Mouse (Mus musculus) urinary bladder, postnatal 25 days (tissue): ENCODE measurements around the gene Plxnc1.

Experiments
- DNase-seq: peaks from one replicate; pipeline ENCODE4 v3.0.0; 2022; ENCODE audit warnings: low spot score

Plxnc1 gene

DNA sequence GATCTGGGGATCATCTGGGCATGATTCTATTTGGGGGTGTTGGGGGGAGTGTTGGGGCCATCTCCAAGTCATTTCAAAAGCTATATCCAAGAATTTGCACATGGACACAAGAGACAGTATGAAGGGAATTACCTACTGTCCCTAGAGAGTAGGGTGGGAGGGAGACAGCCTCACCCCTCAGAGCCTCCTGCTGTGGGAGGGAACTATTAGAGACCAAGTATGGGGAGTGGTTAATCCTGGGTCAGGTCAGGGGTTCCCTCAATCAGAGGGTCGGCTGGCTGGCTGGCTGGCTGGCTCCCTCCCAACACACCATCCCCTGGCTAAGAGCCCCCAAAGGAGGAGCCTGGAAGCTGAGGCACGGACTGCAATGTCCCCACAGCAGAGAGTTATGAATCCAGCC lies 24.7 kb downstream of the Plxnc1 start:
- no peak for DNase-seq

GRCm38 (mm10) chr10:94919552-94919951 lies 25.1 kb downstream of the Plxnc1 start:
- no peak for DNase-seq

DNA sequence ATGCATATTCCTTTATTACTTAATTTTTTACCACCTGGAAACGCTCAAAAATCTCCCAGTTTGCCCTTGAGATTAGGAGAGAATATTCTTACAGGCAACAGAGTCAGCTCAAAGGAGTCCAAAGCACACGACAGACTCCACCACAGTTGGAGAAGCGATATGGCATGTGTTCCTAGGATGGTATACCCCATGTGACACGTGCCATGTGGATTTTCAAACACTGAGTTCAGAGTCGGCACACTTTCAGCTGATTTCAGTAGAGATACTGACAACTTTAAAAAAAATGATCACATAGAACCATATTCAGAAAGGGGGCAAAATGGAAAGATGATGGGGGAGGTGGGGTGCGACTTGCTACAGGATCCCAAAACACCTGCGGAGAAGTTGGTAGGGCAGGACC lies 26.0 kb downstream of the Plxnc1 start:
- no peak for DNase-seq

GRCm38 (mm10) chr10:94917990-94918389 lies 26.6 kb downstream of the Plxnc1 start:
- DNase-seq, result no peak

- no peak for DNase-seq
These were observed 27.3 kb downstream of the Plxnc1 start for GRCm38 (mm10) chr10:94917354-94917753.

GRCm38 (mm10) chr10:94916610-94917009 lies 28.0 kb downstream of the Plxnc1 start:
- DNase-seq, result no peak

GRCm38 (mm10) chr10:94915746-94916145 lies 28.9 kb downstream of the Plxnc1 start:
- no peak for DNase-seq

DNA sequence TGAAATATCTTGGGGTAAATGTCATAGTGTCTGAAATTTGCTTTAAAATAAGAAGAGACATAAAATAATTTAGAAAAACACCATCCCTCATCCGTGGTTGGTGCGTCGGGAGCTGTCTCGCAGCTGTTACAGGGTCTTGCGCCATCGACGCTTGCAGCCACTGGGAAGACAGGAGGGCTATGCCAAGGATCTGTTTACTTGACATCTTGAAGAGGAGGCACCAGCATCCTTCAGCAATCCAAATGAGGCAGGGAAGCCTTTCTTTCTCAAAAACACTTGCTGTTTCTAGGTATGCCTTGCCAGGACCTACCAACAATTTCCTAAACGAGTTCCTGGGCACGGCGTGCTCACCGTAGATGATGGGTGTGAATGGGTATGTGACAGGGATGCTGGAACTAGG lies 30.6 kb downstream of the Plxnc1 start:
- no peak for DNase-seq

DNA sequence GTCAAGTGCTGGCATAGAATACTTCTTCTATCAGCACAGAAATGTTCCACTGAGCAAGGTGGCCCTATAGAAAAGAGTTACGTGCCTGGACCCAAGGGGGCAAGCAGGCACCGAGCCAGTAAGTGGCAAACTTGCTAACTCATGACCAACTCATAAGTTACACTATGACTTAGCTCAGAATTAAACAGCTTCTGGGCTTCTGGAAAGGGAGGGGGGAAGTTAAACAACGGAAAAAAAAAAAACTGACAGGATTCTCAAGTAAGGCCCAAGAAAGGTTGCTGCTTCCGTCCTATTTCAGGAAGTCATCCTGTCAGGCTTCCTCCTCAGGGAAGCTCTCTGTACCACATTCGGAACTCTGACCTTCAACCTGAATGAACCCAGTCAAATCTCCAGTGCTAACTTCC lies 31.3 kb downstream of the Plxnc1 start:
- DNase-seq, result no peak

- DNase-seq, result no peak
These were observed 32.1 kb downstream of the Plxnc1 start for GRCm38 (mm10) chr10:94912551-94912950.

GRCm38 (mm10) chr10:94911102-94911501 lies 33.5 kb downstream of the Plxnc1 start:
- DNase-seq, result no peak

DNA sequence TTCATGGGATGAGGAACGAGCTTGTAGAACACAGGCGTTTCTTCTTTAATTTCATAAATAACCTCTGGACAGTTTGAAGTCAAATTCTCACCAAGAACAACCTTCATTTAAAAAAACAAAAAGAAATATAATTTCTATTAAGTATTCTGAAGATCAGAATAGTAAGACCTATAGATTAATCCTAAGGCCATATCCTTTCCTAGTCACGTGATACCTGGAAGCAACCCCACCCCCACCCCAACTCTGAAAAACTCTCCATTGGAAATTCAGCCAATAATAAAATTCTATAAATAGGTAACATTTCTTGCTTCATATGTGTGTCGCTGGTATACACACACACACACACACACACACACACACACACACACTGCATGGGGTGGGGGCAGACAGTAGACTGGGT lies 34.1 kb downstream of the Plxnc1 start:
- DNase-seq, result no peak

DNA sequence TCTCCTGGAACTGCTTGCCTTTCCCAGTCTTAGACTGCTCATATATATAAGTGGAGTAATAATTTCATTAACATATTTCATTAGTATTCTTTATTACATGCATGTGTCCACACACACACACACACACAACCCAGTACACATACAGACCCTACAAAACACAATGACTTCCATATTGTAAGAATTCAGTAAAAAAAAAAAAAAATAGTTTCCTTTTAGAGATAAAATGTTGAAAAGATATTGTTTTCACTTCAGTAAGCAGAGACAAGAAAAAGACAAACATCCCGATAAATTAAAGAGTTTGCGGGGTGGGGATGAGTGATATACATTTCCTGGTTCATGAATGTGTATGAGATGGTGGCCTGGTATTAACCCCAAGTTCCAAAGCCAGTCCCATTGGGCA lies 34.8 kb downstream of the Plxnc1 start:
- no peak for DNase-seq

DNA sequence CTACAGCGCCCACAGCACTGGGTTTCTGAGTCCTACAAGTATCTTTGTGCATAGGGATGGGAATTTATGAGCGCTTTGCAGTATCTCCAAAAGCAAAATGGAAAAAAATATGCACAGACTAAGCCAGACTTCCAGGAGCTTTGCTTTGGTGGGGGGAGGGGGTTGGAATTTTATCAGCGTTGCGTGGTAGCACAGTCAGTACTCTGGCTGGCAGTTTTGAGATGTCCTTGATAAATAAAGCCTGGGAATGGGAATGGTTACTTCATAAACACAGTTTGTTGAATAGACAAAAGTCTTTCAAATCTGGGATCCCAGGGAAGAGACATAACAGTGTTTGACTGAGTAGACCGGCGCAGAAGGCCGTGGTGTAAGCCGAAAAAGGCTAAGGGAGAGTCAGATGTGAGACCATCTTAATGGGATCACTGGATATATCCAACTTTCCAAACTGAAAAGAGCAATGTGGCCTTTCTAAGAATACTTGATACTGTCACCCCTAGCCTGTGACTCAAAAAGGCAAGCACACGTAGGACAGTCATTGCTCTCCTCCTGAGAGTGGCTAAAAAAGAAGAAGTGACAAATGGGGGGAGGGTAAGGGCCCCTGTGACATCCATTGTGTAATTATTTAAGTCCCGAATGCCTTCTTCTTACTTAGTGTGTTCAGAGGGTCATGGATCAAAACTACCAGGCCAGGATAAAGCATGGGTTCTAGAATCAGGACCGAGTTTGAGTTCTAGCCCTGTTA lies 35.5 kb downstream of the Plxnc1 start:
- no peak for DNase-seq

GRCm38 (mm10) chr10:94905689-94906473 lies 38.8 kb downstream of the Plxnc1 start:
- DNase-seq, result no peak

GRCm38 (mm10) chr10:94905219-94905618 lies 39.4 kb downstream of the Plxnc1 start:
- DNase-seq, result no peak

DNA sequence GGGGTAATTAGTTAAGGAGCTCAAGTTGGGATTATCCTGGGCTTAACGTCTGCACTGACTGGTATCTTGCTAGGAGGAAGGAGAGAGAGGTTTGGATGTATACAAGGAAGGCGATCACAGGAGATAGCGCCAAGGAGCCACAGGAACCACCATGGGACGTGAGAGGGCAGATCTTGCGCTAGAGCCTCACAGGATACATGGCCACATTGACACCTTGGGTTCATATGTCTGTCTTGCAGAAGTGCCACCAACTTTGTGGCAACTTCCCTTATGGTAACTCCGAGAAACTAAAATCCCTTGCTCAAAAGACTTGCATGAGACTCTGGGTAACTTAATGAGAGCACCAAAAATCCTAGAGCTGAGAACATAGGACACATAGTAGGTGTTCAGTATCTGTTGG lies 47.7 kb downstream of the Plxnc1 start:
- DNase-seq, result no peak

DNA sequence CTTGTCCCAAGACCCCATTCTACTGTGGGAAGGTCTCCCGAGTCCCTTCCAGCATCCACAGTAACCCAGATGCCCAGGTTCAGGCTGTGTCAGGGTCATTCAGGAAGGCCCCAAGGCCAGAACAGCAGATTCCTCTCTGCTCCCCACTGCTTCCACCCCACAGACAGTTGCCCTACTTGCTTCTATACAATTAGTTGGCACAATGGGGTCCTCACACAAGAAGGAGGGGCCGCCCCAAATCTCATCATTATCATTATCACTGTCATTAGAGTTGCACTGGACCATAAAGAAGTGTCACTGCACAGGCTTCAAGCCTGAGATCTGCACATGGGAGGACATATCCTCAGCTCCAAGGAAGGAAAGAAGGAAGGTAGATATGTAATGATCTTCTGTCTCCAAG lies 48.3 kb downstream of the Plxnc1 start:
- DNase-seq, result no peak

DNA sequence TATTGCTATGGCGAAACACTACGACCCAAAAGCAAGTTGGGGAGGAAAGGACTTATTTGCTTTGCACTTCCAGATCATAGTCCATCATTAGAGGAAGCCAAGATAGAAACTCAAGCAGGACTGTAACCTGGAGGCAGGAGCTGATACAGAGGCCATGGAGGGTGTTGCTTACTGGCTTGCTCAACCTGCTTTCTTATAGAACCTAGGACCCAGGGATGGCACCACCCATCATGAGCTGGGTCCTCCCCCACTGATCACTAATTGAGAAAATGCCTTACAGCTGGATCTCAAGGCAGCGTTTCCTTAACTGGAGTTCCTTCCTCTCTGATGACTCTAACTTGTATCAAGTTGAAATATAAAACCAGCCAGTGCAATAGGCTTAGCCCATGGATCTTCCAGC lies 48.8 kb downstream of the Plxnc1 start:
- DNase-seq, result no peak

DNA sequence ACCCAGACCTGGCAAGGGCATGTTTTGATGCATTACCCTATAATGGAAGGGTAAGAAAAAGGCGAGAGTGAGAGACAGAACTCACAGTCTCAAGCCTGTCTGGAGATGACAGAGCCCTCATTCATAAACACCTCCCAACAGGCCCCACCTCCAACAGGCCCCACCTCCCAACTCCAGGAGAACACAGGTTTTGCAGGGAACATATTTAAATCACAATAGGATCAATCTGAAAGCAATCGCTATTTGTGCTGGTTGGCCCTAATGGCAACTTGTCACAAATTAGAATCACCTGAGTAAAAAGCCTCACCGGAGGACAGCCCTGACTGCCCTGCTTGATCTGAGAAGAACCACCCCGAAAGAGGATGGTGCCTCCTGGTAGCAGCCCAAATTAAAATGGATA lies 54.9 kb downstream of the Plxnc1 start:
- no peak for DNase-seq

DNA sequence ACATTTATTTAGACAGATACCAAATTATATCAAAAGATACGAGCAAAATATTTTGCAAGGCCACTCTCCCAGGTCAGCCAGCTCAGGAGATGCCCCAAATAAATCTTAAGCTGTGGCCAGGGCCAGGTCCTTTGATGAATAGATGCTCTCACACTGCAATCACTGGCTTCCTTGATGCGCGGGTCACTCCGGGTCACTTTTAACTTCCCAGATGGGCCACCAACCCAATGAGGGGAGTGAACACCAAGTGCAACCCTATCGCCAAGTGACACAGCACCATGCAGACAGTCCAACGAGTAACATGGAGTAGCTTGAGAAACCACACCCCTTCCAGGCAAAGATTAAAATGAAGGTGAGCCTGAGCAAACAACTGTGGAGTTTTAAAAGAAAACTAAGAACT lies 61.4 kb downstream of the Plxnc1 start:
- no peak for DNase-seq

DNA sequence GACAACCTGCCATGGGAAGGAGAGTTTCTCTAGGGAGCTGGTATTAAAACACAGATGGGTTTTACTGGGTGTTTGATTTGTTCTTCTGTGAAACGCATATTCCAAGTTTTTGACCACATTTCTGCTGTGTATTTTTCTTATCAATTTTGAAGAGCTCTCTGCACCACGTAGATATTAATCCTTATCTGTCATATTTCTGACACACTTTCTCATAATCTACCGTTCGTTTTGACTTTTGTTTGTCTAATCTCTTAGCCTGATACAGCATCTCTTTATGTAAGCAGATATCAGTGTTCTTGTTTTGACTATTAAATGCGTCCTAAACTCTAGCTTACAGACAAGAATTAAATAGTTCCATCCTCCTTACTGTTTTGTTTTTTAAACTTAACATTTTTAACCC lies 73.1 kb downstream of the Plxnc1 start:
- DNase-seq, result no peak

- DNase-seq, result no peak
These were observed 73.5 kb downstream of the Plxnc1 start for GRCm38 (mm10) chr10:94871102-94871501.
